Mouse (Mus musculus) E14TG2a.4 (cell line): ENCODE measurements around the gene Ankrd60.

Source experiments
- CTCF ChIP-seq: conservative IDR thresholded peaks from 2 replicates; pipeline ENCODE4 v1.5.1; 2014; ENCODE audit warnings: low read length
- NANOG ChIP-seq: IDR thresholded peaks from 2 replicates; pipeline ENCODE4 v1.6.1; 2014; ENCODE audit warnings: borderline replicate concordance, low read length, mixed read lengths
- POU5F1 ChIP-seq: IDR thresholded peaks from 2 replicates; pipeline ENCODE4 v1.6.1; 2014; ENCODE audit warnings: low read length, borderline replicate concordance

- TF ChIP-seq CTCF: no peak
- TF ChIP-seq POU5F1: no peak
- TF ChIP-seq NANOG: no peak
Measured at GRCm38 (mm10) chr2:173601861-173602260, 23.7 kb upstream of the Ankrd60 start.
